Mouse (Mus musculus): ENCODE results near the gene Ankrd27.
"Not testable (repeated sequence)": the region's sequence is repeated elsewhere in the genome, so short reads cannot be mapped to it uniquely, and the experiment has no call there.

Ankrd27 gene

GRCm38 (mm10) chr7:35586055-35586905 is at the start of gene Ankrd27:
TSS of gene Ankrd27 (plus strand) at chr7:35586244.
- DNase-seq, result peak; percentile 95 to 96

- no peak for DNase-seq
Observed at GRCm38 (mm10) chr7:35537562-35537961, 48.5 kb upstream of the Ankrd27 start, which contains the start of gene Tdrd12. TSS of gene Tdrd12 (minus strand) at chr7:35537745.

DNA sequence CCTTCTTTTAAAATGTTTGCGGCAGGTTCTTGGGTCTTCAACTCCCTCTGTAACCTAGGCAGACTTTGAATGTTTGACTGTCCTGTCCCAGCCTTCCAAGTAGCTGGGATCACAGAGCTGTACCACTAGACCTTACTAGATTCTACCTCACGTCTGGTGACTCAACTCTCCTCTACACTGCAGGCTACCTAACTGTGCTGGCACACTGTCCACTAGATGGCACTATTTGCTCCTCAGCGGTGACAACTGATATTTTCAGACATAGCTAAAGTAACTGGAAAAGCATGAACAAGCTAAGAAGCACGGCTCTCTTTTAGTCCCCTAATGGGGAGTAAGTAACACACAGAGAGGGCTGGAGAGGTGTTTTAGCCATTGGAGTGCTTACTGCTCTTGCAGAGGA is 40.2 kb upstream of the Ankrd27 start:
- DNase-seq, result peak; percentile 32 to 69

GRCm38 (mm10) chr7:35553751-35554604 is 32.1 kb upstream of the Ankrd27 start:
- DNase-seq, result peak in 1 of 2 experiments; percentile 40

DNA sequence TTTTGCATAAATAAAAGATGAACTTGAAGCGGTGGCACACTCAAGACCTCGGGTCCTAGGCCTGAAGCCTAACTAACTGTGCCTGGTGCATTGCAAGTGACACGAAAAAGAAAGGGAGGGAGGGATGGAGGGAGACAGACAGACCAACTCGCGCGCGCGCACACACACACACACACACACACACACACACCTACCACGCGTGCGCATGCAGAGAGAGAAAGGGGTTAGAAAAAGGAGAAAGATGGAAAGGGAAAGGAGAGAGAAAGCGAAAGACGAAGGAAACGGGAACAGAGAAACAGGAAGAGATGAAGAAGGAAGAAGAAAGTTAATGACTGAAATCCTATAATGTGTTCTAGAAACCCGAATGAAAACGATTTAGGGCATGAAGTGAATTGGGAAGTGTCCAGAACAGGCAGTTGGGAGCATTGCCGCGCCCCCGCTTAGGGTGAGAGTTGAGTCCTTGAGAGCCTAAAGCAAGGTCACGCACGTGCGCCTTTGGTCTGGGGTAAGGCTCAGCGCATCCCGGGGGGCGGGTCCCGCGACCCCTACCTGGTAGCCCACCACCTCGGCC is 31.4 kb upstream of the Ankrd27 start:
- peak; percentile 17 to 27 for DNase-seq

DNA sequence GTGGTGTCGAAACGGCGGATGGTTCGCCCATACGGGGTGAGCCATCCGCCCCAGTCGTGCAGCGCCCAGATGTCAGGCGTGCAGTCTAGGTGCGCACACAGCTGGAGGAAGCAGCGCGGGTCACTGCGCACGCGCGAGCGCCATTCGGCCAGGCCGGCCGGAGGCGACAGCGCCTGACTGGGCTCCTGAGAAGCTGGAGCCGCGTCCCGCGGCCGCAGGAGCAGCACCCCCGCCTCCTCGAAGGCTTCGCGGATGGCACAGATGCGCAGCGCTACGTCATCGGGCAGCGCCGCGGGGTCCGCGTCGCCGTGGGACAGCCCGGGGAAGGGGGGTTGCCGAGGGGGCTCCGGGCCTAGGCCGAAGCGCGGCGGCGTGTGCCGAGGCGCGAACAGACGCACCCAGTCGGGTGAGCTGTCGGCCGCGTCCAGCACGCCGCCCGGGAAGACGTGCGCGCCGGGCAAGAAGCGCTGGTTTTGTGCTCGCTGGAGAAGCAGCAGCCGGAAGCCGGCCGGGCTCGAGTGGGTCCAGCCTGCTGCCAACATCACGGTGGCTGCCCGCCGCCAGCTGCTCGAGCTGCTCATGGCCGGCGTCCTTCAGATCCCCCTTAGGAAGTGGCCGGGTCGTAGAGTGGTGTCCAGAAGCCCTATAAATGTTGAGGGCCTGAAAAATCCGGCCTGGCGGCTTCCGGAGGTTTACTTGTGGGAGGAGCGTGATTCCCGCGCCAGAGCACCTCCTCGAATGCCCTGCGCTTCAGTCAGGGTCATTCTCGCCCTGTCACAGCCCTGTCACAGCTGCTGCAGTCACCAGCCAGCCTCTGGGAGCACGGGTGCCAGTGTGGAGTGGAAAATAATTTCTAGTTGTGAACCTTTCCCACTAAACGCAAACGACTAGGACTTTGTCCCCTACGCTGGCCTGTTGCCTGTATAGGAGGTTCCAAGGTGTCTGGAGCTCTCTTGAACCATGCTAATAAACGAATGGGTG is 30.5 kb upstream of the Ankrd27 start:
- peak; percentile 91 to 95 for DNase-seq

DNA sequence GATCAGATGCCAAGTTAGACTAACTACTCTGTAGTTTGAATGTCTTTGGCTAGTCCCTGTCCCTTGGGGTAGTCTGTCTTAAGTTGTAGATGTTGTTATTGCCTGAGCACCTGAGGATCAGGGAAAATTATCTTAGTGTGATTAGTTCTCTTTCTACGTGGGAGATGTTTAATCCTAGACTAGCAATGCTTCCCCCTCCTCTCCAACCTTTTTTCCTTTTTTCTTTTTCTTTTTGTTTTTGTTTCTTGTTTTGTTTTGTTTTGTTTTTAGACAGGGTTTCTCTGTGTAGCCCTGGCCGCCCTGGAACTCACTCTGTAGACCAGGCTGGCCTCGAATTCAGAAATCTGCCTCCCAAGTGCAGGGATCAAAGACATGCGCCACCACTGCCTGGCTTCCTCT is 29.8 kb upstream of the Ankrd27 start, which contains the start of gene Nudt19:
Nudt19 (minus strand) TSS at position 100 of the 399 bp plus-strand sequence.
- no peak for DNase-seq

DNA sequence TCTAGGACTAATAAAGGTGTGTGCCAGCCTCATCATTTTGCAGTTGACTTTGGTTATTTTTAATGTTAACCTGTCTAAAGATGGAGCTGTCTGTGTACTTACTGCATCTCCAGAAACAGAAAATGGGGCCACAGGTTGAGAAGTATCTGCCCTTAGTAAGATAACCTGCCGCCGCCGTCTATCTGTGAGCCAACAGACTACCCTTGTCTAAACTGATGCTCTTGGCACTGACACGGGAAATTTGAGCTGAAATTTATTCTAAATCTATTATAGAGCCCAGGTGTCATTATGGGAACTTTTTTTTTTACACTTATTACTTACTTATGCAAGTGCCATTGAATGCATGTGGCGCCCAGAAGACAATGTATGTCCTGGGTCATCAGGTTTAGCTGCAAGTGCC is 29.1 kb upstream of the Ankrd27 start:
- no peak for DNase-seq

DNA sequence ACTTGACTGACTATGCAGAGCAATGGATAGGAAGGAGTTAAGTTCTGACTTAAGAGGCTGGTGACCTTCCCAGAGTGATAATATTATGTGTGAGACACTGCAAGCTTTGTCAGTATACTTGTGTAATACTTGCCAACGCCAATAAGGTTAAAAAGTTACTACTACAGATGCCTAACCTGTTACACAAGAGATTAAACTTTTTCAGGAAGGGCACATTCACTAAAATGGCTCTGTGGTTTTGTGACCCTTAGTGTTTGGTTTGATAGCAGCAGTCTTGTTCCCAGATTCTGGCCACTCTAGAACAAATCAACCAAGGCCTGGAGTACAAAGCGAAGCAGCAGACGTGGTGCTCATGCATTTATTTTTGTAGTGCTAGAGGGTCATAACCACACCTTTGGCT is 28.5 kb upstream of the Ankrd27 start:
- no peak for DNase-seq

- DNase-seq, result no peak
Observed at GRCm38 (mm10) chr7:35558681-35559080, 27.4 kb upstream of the Ankrd27 start.

- DNase-seq, result no peak
Observed at GRCm38 (mm10) chr7:35559838-35560237, 26.2 kb upstream of the Ankrd27 start.

DNA sequence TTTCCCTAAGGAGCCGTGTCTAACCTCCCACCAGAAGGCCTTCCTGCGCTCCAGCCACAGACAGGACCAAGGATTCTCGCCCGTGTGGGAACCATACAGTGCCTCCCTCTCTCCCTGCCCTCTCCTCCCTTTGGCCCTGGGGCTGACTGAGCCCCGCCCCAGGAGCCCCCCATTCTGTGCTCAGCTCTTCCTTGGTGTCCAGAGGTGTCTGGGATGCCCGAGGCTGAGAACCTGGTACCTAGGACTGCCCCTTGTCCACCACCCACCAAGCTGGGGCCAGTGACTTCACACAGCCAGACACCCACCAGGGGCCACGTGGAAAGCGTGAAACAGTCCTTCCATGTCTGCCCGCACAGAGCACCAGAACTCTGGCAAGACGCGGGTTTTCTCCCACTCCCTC is 23.0 kb upstream of the Ankrd27 start:
- no peak for DNase-seq

GRCm38 (mm10) chr7:35564067-35564865 is 21.8 kb upstream of the Ankrd27 start:
- no peak for DNase-seq

GRCm38 (mm10) chr7:35564872-35565271 is 21.2 kb upstream of the Ankrd27 start:
- DNase-seq, result not testable (repeated sequence)

DNA sequence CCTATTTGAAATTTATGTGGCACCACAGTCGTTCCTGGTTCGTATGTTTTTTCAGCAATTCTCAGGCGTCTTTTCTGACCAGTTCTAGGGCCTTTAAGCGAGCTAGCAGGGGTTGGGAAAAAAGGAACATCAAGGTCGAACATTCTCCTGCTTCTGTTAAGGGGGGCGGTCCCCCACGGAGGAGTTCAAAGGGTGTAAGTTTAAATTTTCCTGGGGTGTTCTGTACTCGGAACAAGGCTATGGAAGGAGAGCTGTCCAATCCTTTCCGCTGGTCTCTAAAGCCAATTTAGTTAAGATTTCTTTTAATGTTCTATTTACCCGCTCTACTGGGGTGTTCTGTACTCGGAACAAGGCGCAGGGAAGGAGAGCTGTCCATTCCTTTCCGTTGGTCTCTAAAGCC is 20.1 kb upstream of the Ankrd27 start:
- DNase-seq, result not testable (repeated sequence)

DNA sequence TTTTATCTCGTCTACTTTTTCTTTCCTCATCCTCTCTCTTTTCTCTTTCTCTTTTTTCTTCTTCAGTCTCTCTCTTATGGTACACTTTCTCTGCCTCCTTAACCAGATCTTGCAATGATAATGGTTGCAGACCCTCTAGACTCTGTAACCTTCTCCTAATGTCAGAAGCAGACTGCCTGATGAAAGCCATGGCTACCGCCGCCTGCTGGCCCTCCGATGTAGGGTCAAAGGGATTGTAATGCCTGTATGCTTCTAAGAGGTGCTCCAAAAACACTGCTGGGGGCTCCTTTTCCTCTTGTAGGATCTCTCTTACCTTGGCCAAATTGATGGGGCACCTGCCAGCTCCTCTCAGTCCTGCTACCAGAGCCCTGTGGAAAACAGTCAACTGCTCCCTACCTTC is 16.3 kb upstream of the Ankrd27 start:
- DNase-seq, result not testable (repeated sequence)

DNA sequence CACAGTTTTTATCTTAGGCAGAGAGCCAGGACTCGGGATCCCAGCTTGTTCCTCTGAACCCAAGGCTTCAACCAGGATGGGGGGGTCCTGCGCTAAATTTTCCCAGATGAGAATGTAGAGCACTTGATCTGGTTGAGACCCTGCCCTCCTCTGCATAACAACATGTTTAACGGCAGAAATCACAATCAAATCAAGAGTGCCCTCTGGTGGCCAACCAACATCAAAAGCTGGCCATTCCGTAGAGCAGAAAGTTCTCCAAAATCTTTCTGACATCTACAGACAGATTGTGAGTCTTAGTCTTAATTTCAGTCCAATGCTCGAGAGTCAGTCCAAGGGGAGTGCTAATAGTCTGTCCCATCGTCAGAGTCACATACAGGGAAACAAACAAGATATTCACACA is 15.2 kb upstream of the Ankrd27 start:
- not testable (repeated sequence) for DNase-seq

GRCm38 (mm10) chr7:35579849-35580248 is 6.2 kb upstream of the Ankrd27 start:
- peak in 1 of 2 experiments; percentile 63 for DNase-seq

- DNase-seq, result no peak
Observed at GRCm38 (mm10) chr7:35582719-35583118, 3.3 kb upstream of the Ankrd27 start.

- no peak for DNase-seq
Observed at GRCm38 (mm10) chr7:35583476-35584025, 2.5 kb upstream of the Ankrd27 start.
